Mouse (Mus musculus) heart, adult 2 months (tissue): ENCODE measurements around the gene Brd3. TPM values are rescaled to one million over a fixed set of nuclear protein-coding genes. Genes with fewer than 3 reads are reported as not detected.
"Not testable (repeated sequence)": the region's sequence is repeated elsewhere in the genome, so short reads cannot be mapped to it uniquely, and the experiment has no call there.

Experiments used
- DNase-seq, 2 experiments: peaks; one replicate each; pipeline ENCODE4 v3.0.0; 2021
- H3K27ac ChIP-seq: fragments of 200-600 bp; 2 replicates; pipeline ENCODE4 v1.8.1; 2022
- H3K27me3 ChIP-seq: fragments of 200-500 bp; 2 replicates; pipeline ENCODE4 v1.6.1; 2012; ENCODE audit warnings: mild to moderate bottlenecking, low read length, inconsistent platforms, mixed read lengths; ENCODE audit not compliant: control insufficient read depth, insufficient read depth
- H3K36me3 ChIP-seq: fragments of 200-500 bp; 2 replicates; pipeline ENCODE4 v1.6.1; 2012; ENCODE audit warnings: low read length, inconsistent platforms; ENCODE audit not compliant: control insufficient read depth, insufficient read depth
- H3K4me1 ChIP-seq: fragments of 200-500 bp; 2 replicates; pipeline ENCODE4 v1.6.1; 2011; ENCODE audit warnings: low read length; ENCODE audit not compliant: control insufficient read depth, insufficient read depth
- H3K4me3 ChIP-seq: fragments of 200-600 bp; 2 replicates; pipeline ENCODE4 v1.8.1; 2022
- H3K79me2 ChIP-seq: fragments of 200-500 bp; replicated peaks from 2 replicates; pipeline ENCODE4 v1.6.1; 2012; ENCODE audit warnings: mild to moderate bottlenecking, inconsistent platforms, low read length, moderate library complexity, mixed read lengths; ENCODE audit not compliant: control insufficient read depth, insufficient read depth
- H3K9ac ChIP-seq: fragments of 200-500 bp; 2 replicates; pipeline ENCODE4 v1.6.1; 2012; ENCODE audit warnings: low read depth, mild to moderate bottlenecking, control low read depth, inconsistent platforms, low read length, mixed read lengths
- CTCF ChIP-seq: fragments of 200-600 bp; IDR thresholded peaks from 2 replicates; pipeline ENCODE4 v1.8.1; 2022; ENCODE audit warnings: antibody characterized with exemption, mild to moderate bottlenecking, moderate library complexity
- EP300 ChIP-seq: fragments of 200-500 bp; IDR thresholded peaks from 2 replicates; pipeline ENCODE4 v1.6.1; 2011; ENCODE audit warnings: low read depth, low read length, control low read depth; ENCODE audit not compliant: insufficient read depth
- POLR2A ChIP-seq: fragments of 200-500 bp; IDR thresholded peaks from 2 replicates; pipeline ENCODE4 v1.6.1; 2011; ENCODE audit warnings: mild to moderate bottlenecking, low read depth, low read length, control low read depth; ENCODE audit not compliant: insufficient read depth
- WGBS: fragments of 180-500 bp; shearing (Covaris S2); methylation state at CpG from one replicate; pipeline ENCODE4 v1.1.7; 2018; 5-methylcytosine and 5-hydroxymethylcytosine counted together
- intact Hi-C: fragments of 180-260 bp; cut with DNase I; formaldehyde crosslinking; loops from one replicate; pipeline ENCODE4 v1.15.1; 2025
- polyA plus RNA-seq: library from polyadenylated mRNA; depleted of rRNA; stranded (reverse); fragments of >200 nt; gene quantifications from 2 replicates; pipeline ENCODE4 v1.2.3, GENCODE M21; 2012
- total RNA-seq, 2 experiments: library from RNA; stranded (reverse); gene quantifications; 2 replicates each; pipeline ENCODE4 v1.2.3; 2021

The Brd3 gene
- total and polyA plus RNA-seq, 3 experiments: 12.5 to 28.7 (median 27.0) TPM

DNA sequence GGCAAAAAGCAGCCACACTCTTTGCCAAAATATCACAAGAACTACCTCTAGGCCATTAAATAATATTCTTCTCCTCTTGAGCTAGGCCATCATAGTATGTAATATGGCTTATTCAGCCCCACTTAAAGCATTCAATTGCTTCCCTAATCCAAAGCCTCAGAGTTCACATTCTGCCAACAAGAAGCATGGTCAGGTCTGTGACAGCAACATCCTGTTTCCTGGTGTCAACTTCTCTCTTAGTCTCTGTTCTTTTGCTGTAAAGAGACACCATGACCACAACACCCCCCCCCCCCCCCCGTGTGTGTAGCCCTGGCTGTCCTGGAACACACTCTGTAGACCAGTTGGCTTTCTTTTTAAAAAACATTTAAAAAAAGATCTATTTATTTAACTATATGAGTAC, 39.9 kb upstream of the Brd3 start:
- no peak overlapping the region for H3K4me3 ChIP-seq
- TF ChIP-seq CTCF: no peak
- TF ChIP-seq POLR2A: no peak
- TF ChIP-seq EP300: no peak
- DNase-seq: no peak
- H3K27ac ChIP-seq: no peak overlapping the region
- no peaks in the 10 kb centered on the region for H3K4me1 ChIP-seq
- intact Hi-C loops: no loop called here
- no peaks in the 10 kb centered on the region for H3K79me2 ChIP-seq
- H3K27me3 ChIP-seq: no peaks in the 10 kb centered on the region
- H3K36me3 ChIP-seq: no peaks in the 10 kb centered on the region
- WGBS: 56% methylated on average over 1 of the region's 1 CpGs
- H3K9ac ChIP-seq: no peak overlapping the region

DNA sequence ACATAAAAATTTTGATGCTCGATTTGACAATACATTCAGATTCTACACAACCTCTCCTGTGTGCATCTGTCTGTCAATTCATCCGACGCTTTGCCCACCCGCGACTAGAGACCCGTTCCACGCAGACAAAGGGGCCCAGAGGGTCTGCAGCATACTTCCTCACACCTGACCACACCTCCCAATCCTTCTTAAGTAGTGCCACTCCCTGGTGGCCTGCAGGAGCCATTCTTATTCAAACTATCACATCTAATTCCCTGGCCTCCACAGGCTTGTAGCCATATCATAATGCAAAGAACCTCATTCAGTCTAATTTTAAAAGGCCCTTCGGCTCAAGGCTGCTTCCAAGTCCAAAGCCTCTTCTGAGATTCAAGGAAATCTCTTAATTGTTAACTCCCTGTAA, 38.6 kb upstream of the Brd3 start:
- H3K27ac ChIP-seq, H3K36me3 ChIP-seq, H3K4me1 ChIP-seq, intact Hi-C loops, H3K4me3 ChIP-seq, H3K9ac ChIP-seq, H3K27me3 ChIP-seq, DNase-seq, H3K79me2 ChIP-seq: not testable (repeated sequence)
- WGBS: 91% methylated on average over 8 of the region's 8 CpGs

DNA sequence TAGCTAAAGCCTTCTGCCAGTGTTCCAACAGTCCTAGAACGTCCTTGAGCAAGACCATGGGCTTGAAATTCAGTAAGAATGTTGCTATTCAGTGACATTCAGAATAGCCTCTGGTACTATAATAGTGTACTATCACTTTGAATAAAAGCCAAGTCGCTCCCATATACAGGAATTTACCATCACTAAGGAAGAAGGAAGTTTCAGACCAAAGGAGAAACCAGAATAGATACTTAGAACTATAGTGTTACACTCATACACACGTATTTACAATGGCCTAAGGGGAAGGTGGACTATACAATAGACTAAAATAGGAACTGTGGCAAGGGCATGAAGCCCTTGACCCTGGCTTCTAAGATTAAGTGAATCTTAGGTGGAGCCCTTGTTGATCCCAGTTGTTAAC, 38.1 kb upstream of the Brd3 start:
- intact Hi-C loops, H3K27me3 ChIP-seq, H3K36me3 ChIP-seq, DNase-seq, H3K4me3 ChIP-seq, H3K79me2 ChIP-seq, H3K4me1 ChIP-seq, H3K9ac ChIP-seq, H3K27ac ChIP-seq: not testable (repeated sequence)
- WGBS: 49% methylated on average over 3 of the region's 3 CpGs

DNA sequence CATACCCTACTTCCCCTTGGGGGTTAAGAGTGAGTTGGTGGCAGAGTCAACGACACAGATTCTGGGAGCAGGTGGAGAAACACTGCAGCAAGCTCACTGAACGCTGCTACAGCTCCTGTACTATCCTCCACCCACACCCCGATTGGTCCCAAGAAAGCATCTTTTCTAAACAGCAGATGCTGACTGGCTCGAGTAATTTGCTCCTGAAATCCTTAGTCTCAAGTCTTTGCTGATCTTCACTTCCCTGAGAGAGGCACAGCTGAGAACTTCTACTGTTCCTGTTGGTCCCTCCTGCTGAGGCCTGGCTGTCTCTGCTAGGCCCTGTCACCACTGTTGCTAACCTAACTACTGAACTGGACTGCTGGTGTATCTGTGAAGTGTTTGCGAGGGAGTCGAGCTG, 37.2 kb upstream of the Brd3 start:
- no peak overlapping the region for H3K27ac ChIP-seq
- intact Hi-C loops: no loop called here
- no peaks in the 10 kb centered on the region for H3K79me2 ChIP-seq
- no peaks in the 10 kb centered on the region for H3K27me3 ChIP-seq
- no peaks in the 10 kb centered on the region for H3K36me3 ChIP-seq
- no peak for DNase-seq
- WGBS: 79% methylated on average over 6 of the region's 6 CpGs
- H3K9ac ChIP-seq: no peak overlapping the region
- no peak overlapping the region for H3K4me3 ChIP-seq
- TF ChIP-seq EP300 (no peak), CTCF (no peak), POLR2A (no peak)
- H3K4me1 ChIP-seq: peaks cover 3% of the 10 kb centered on the region; the same call in 1 of the 2 replicates

DNA sequence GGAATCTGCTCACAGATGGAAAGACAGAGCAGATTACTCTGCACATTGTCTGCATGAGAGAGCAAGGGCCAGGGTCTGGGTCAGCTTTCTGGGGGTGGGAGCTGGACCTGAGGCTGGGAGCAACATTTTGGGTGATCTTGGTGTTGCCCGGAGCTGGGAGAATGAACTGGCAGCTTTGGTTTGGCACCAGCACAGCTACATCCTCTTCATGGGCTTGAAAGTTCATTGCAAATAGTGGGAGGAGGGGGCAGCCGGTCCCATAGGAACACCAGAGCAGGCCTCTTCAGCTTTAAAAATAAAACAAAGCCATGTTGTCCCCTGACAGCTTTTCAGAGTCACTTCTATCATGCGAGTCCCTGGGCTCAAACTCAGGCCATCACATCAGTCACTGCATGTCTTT, 33.8 kb upstream of the Brd3 start:
- Histone ChIP-seq H3K27ac (no peak overlapping the region), H3K4me1 (peaks cover 3% of the 10 kb centered on the region; the same call in 1 of the 2 replicates), H3K9ac (no peak overlapping the region), H3K79me2 (no peaks in the 10 kb centered on the region), H3K4me3 (no peak overlapping the region), H3K36me3 (no peaks in the 10 kb centered on the region), H3K27me3 (no peaks in the 10 kb centered on the region)
- WGBS: 78% methylated on average over 3 of the region's 3 CpGs
- intact Hi-C loops: no loop called here
- no peak for TF ChIP-seq CTCF
- TF ChIP-seq POLR2A: no peak
- TF ChIP-seq EP300: no peak
- no peak for DNase-seq

DNA sequence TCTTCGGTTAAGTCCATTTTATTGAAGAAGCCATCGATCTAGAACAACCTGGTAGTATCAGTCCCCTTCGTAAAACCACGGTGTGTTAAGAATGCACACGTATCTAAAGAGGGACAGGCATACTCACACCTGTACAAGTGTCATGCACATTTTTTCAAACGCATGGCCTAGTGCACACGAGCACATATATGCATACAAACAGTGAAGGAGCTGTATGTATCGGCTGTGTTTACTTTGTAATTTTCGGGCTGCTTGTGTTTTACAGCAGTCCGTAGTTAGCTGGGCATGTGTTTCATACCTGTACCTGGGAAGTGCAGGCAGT, 33.0 kb upstream of the Brd3 start:
- H3K4me3 ChIP-seq: peak overlapping the region; percentile 52
- no peak for DNase-seq
- H3K27ac ChIP-seq: peak overlapping the region; percentile 98
- 22% methylated on average over 10 of the region's 10 CpGs for WGBS
- peaks cover 3% of the 10 kb centered on the region; the same call in 1 of the 2 replicates for H3K4me1 ChIP-seq
- no peaks in the 10 kb centered on the region for H3K27me3 ChIP-seq
- no peaks in the 10 kb centered on the region for H3K36me3 ChIP-seq
- H3K79me2 ChIP-seq: no peaks in the 10 kb centered on the region
- no peak for TF ChIP-seq CTCF
- H3K9ac ChIP-seq: peak overlapping the region; percentile 52
- intact Hi-C loops: no loop called here
